Mouse (Mus musculus): ENCODE data around the gene Plxnb3. TPM values are rescaled to one million over a fixed set of nuclear protein-coding genes. Genes with fewer than 3 reads are reported as not detected.

Gene Plxnb3
- polyA plus RNA-seq, 1 experiment: not detected

- H3K9ac ChIP-seq (ENCODE audit: low read depth, poor library complexity, severe bottlenecking): peak overlapping the region; percentile 79
- TF ChIP-seq CTCF (IDR thresholded peaks at IDR 0.05; ENCODE audit: low read depth, low read length): no peak
- TF ChIP-seq POLR2A (IDR thresholded peaks at IDR 0.05; ENCODE audit: insufficient read depth, low read length): no peak
- no peak for TF ChIP-seq EP300 (IDR thresholded peaks at IDR 0.05; ENCODE audit: insufficient read depth, low read depth, low read length)
- peaks cover 11% of the 10 kb centered on the region; the same call in 1 of the 2 replicates for H3K36me3 ChIP-seq (ENCODE audit: control insufficient read depth, insufficient read depth, low read length, poor library complexity, severe bottlenecking)
- no peaks in the 10 kb centered on the region for H3K9me3 ChIP-seq (replicated peaks; ENCODE audit: control insufficient read depth, insufficient read depth, low read length, poor library complexity, severe bottlenecking)
- peak overlapping the region; percentile 95 for H3K4me3 ChIP-seq (ENCODE audit: low read depth, low read length)
- no peaks in the 10 kb centered on the region for H3K27me3 ChIP-seq (ENCODE audit: control insufficient read depth, insufficient read depth, low read length, poor library complexity, severe bottlenecking)
- H3K4me1 ChIP-seq (ENCODE audit: control insufficient read depth, insufficient read depth, low read length): no peaks in the 10 kb centered on the region
- peak overlapping the region; percentile 25; the same call in 1 of the 2 replicates for H3K27ac ChIP-seq (ENCODE audit: insufficient read depth, low read length)
Observed at GRCm38 (mm10) chrX:73787225-73787558, 30.3 kb downstream of the Plxnb3 start.

- Histone ChIP-seq H3K9ac (ENCODE audit: low read depth, poor library complexity, severe bottlenecking) (peak overlapping the region; percentile 79), H3K4me1 (ENCODE audit: control insufficient read depth, insufficient read depth, low read length) (no peaks in the 10 kb centered on the region), H3K36me3 (ENCODE audit: control insufficient read depth, insufficient read depth, low read length, poor library complexity, severe bottlenecking) (peaks cover 13% of the 10 kb centered on the region), H3K27ac (ENCODE audit: insufficient read depth, low read length) (no peak overlapping the region), H3K27me3 (ENCODE audit: control insufficient read depth, insufficient read depth, low read length, poor library complexity, severe bottlenecking) (no peaks in the 10 kb centered on the region), H3K9me3 (replicated peaks; ENCODE audit: control insufficient read depth, insufficient read depth, low read length, poor library complexity, severe bottlenecking) (no peaks in the 10 kb centered on the region), H3K4me3 (ENCODE audit: low read depth, low read length) (no peak overlapping the region)
- no peak for TF ChIP-seq EP300 (IDR thresholded peaks at IDR 0.05; ENCODE audit: insufficient read depth, low read depth, low read length)
- TF ChIP-seq CTCF (IDR thresholded peaks at IDR 0.05; ENCODE audit: low read depth, low read length): no peak
- no peak for TF ChIP-seq POLR2A (IDR thresholded peaks at IDR 0.05; ENCODE audit: insufficient read depth, low read length)
Observed at GRCm38 (mm10) chrX:73788501-73788900, 31.6 kb downstream of the Plxnb3 start.

GRCm38 (mm10) chrX:73793039-73793438 lies 36.1 kb downstream of the Plxnb3 start:
- TF ChIP-seq POLR2A (IDR thresholded peaks at IDR 0.05; ENCODE audit: insufficient read depth, low read length) (no peak), CTCF (IDR thresholded peaks at IDR 0.05; ENCODE audit: low read depth, low read length) (no peak), EP300 (IDR thresholded peaks at IDR 0.05; ENCODE audit: insufficient read depth, low read depth, low read length) (no peak)
- Histone ChIP-seq H3K9ac (ENCODE audit: low read depth, poor library complexity, severe bottlenecking) (no peak overlapping the region), H3K27me3 (ENCODE audit: control insufficient read depth, insufficient read depth, low read length, poor library complexity, severe bottlenecking) (no peaks in the 10 kb centered on the region), H3K9me3 (replicated peaks; ENCODE audit: control insufficient read depth, insufficient read depth, low read length, poor library complexity, severe bottlenecking) (0 out of 2 replicates have a peak, but pooled peaks cover 3% of the 10 kb centered on the region), H3K4me3 (ENCODE audit: low read depth, low read length) (no peak overlapping the region), H3K27ac (ENCODE audit: insufficient read depth, low read length) (no peak overlapping the region), H3K4me1 (ENCODE audit: control insufficient read depth, insufficient read depth, low read length) (peaks cover 3% of the 10 kb centered on the region), H3K36me3 (ENCODE audit: control insufficient read depth, insufficient read depth, low read length, poor library complexity, severe bottlenecking) (peaks cover 30% of the 10 kb centered on the region)

GRCm38 (mm10) chrX:73793505-73793904 lies 36.6 kb downstream of the Plxnb3 start:
- Histone ChIP-seq H3K4me1 (ENCODE audit: control insufficient read depth, insufficient read depth, low read length) (peaks cover 4% of the 10 kb centered on the region), H3K4me3 (ENCODE audit: low read depth, low read length) (no peak overlapping the region), H3K9ac (ENCODE audit: low read depth, poor library complexity, severe bottlenecking) (no peak overlapping the region), H3K27me3 (ENCODE audit: control insufficient read depth, insufficient read depth, low read length, poor library complexity, severe bottlenecking) (no peaks in the 10 kb centered on the region), H3K9me3 (replicated peaks; ENCODE audit: control insufficient read depth, insufficient read depth, low read length, poor library complexity, severe bottlenecking) (0 out of 2 replicates have a peak, but pooled peaks cover 3% of the 10 kb centered on the region), H3K27ac (ENCODE audit: insufficient read depth, low read length) (no peak overlapping the region), H3K36me3 (ENCODE audit: control insufficient read depth, insufficient read depth, low read length, poor library complexity, severe bottlenecking) (peaks cover 30% of the 10 kb centered on the region)
- TF ChIP-seq EP300 (IDR thresholded peaks at IDR 0.05; ENCODE audit: insufficient read depth, low read depth, low read length) (no peak), POLR2A (IDR thresholded peaks at IDR 0.05; ENCODE audit: insufficient read depth, low read length) (no peak), CTCF (IDR thresholded peaks at IDR 0.05; ENCODE audit: low read depth, low read length) (no peak)

- H3K9ac ChIP-seq (ENCODE audit: low read depth, poor library complexity, severe bottlenecking): no peak overlapping the region
- H3K27me3 ChIP-seq (ENCODE audit: control insufficient read depth, insufficient read depth, low read length, poor library complexity, severe bottlenecking): no peaks in the 10 kb centered on the region
Observed at GRCm38 (mm10) chrX:73797511-73797910, 40.6 kb downstream of the Plxnb3 start.

GRCm38 (mm10) chrX:73798502-73798901 lies 41.6 kb downstream of the Plxnb3 start:
- no peaks in the 10 kb centered on the region for H3K27me3 ChIP-seq (ENCODE audit: control insufficient read depth, insufficient read depth, low read length, poor library complexity, severe bottlenecking)

More at GRCm38 (mm10) chrX:73797511-73797910, 40.6 kb downstream of the Plxnb3 start:
- Histone ChIP-seq H3K36me3 (ENCODE audit: control insufficient read depth, insufficient read depth, low read length, poor library complexity, severe bottlenecking) (peaks cover 17% of the 10 kb centered on the region), H3K4me3 (ENCODE audit: low read depth, low read length) (no peak overlapping the region), H3K9me3 (replicated peaks; ENCODE audit: control insufficient read depth, insufficient read depth, low read length, poor library complexity, severe bottlenecking) (0 out of 2 replicates have a peak, but pooled peaks cover 3% of the 10 kb centered on the region), H3K27ac (ENCODE audit: insufficient read depth, low read length) (peak overlapping the region; percentile 93), H3K4me1 (ENCODE audit: control insufficient read depth, insufficient read depth, low read length) (peaks cover 4% of the 10 kb centered on the region)
- TF ChIP-seq POLR2A (IDR thresholded peaks at IDR 0.05; ENCODE audit: insufficient read depth, low read length) (no peak), EP300 (IDR thresholded peaks at IDR 0.05; ENCODE audit: insufficient read depth, low read depth, low read length) (no peak), CTCF (IDR thresholded peaks at IDR 0.05; ENCODE audit: low read depth, low read length) (no peak)

More at GRCm38 (mm10) chrX:73798502-73798901, 41.6 kb downstream of the Plxnb3 start:
- TF ChIP-seq EP300 (IDR thresholded peaks at IDR 0.05; ENCODE audit: insufficient read depth, low read depth, low read length) (no peak), CTCF (IDR thresholded peaks at IDR 0.05; ENCODE audit: low read depth, low read length) (no peak), POLR2A (IDR thresholded peaks at IDR 0.05; ENCODE audit: insufficient read depth, low read length) (no peak)
- H3K4me3 ChIP-seq (ENCODE audit: low read depth, low read length): no peak overlapping the region
- peaks cover 4% of the 10 kb centered on the region for H3K4me1 ChIP-seq (ENCODE audit: control insufficient read depth, insufficient read depth, low read length)
- H3K9me3 ChIP-seq (replicated peaks; ENCODE audit: control insufficient read depth, insufficient read depth, low read length, poor library complexity, severe bottlenecking): 0 out of 2 replicates have a peak, but pooled peaks cover 3% of the 10 kb centered on the region
- peak overlapping the region; percentile 93 for H3K27ac ChIP-seq (ENCODE audit: insufficient read depth, low read length)
- H3K36me3 ChIP-seq (ENCODE audit: control insufficient read depth, insufficient read depth, low read length, poor library complexity, severe bottlenecking): peaks cover 17% of the 10 kb centered on the region
- 0 out of 2 replicates have a peak overlapping the region, but pooled peaks have one; percentile 15 for H3K9ac ChIP-seq (ENCODE audit: low read depth, poor library complexity, severe bottlenecking)

Data from ES-Bruce4 (cell line).